Mouse (Mus musculus): Measurements from ENCODE around the gene Hmgcl.

- no peak for TF ChIP-seq CTCF (IDR thresholded peaks at IDR 0.05)
- TF ChIP-seq POLR2A (IDR thresholded peaks at IDR 0.05; ENCODE audit: insufficient read depth, low read depth, low read length) = no peak
These were observed 2.9 kb upstream of the Hmgcl start for GRCm38 (mm10) chr4:135943389-135943788.

All from heart, adult 2 months (tissue).